Mouse (Mus musculus): Measurements from ENCODE around the gene Nr2e1.

DNA sequence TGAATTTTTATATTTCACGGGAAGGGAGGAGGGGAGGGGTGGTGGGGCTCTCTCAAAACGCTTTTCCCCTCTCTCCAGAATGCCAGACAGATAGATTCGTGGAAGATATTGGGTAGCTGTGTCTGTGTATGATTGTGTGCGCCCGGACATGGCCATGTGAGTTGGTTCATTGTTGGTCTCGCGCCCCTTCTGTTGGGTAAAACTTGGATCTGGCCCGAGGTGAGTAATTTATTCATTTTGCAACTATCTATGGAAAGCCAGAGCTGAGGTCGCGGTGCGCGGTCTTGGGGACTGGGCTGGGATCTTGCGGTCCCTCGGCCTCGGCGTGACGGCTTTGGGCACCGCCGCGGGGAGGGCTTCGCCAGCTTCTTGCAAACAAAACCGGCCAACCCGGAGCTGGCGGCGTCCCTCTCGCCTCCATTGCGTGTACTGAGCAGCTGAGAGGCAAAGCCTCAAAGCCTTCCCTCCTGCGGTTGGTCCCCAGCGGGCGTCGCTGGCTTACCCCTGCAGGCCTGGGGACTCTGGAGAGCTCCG, 537 bp upstream of the Nr2e1 start:
- TF ChIP-seq CTCF (IDR thresholded peaks at IDR 0.05; ENCODE audit: low read depth, low read length): no peak
- TF ChIP-seq POLR2A (IDR thresholded peaks at IDR 0.05; ENCODE audit: borderline replicate concordance, low read depth, low read length): no peak
